Mouse (Mus musculus) heart, postnatal 0 days (tissue): ENCODE measurements around the gene Mfsd11.

Source experiments
- CTCF ChIP-seq: IDR thresholded peaks from 2 replicates; pipeline ENCODE4 v1.5.1; 2016; ENCODE audit warnings: antibody characterized with exemption, control low read depth, low read depth
- EP300 ChIP-seq: IDR thresholded peaks from 2 replicates; pipeline ENCODE4 v1.6.1; 2016; ENCODE audit warnings: antibody characterized with exemption, low read depth

- TF ChIP-seq CTCF (no peak), EP300 (no peak)
Observed at GRCm38 (mm10) chr11:116822626-116823025, 29.6 kb upstream of the Mfsd11 start.
